Mouse (Mus musculus) layer of hippocampus, adult 2 months (tissue): ENCODE data around the gene Lipc. TPM values are rescaled to one million over a fixed set of nuclear protein-coding genes. Genes with fewer than 3 reads are reported as not detected.

Source experiments
- DNase-seq, 2 experiments: peaks; one replicate each; pipeline ENCODE4 v3.0.0; 2022; ENCODE audit warnings: low spot score in 2 of 2
- H3K27ac ChIP-seq: fragments of 200-600 bp; 2 replicates; pipeline ENCODE4 v1.8.1; 2022
- H3K4me3 ChIP-seq: fragments of 200-600 bp; 2 replicates; pipeline ENCODE4 v1.8.1; 2022; ENCODE audit warnings: mild to moderate bottlenecking
- CTCF ChIP-seq: fragments of 200-600 bp; conservative IDR thresholded peaks from 2 replicates; pipeline ENCODE4 v1.8.1; 2022; ENCODE audit warnings: antibody characterized with exemption, mild to moderate bottlenecking, moderate library complexity
- microRNA-seq, 2 experiments: library from miRNA; unstranded; fragments of <30 nt; microRNA quantifications; one replicate each; pipeline ENCODE4 v1.2.0; 2021
- total RNA-seq, 2 experiments: library from RNA; stranded (reverse); gene quantifications; 2 replicates each; pipeline ENCODE4 v1.2.3; 2021

The Lipc gene
- total RNA-seq, 2 experiments from 2014 or later: 0.20 to 0.39 TPM

GRCm38 (mm10) chr9:70812551-70812950 lies 139.5 kb downstream of the Lipc start:
- H3K4me3 ChIP-seq: no peak overlapping the region
- no peak overlapping the region for H3K27ac ChIP-seq
- no peak for DNase-seq
- TF ChIP-seq CTCF: no peak

- no peak for DNase-seq
- Histone ChIP-seq H3K4me3 (no peak overlapping the region), H3K27ac (no peak overlapping the region)
- TF ChIP-seq CTCF: no peak
These were observed 144.3 kb downstream of the Lipc start for GRCm38 (mm10) chr9:70807714-70808113.

- DNase-seq: no peak
- TF ChIP-seq CTCF: no peak
- Histone ChIP-seq H3K27ac (no peak overlapping the region), H3K4me3 (no peak overlapping the region)
These were observed 146.0 kb downstream of the Lipc start for GRCm38 (mm10) chr9:70806069-70806468.

GRCm38 (mm10) chr9:70802816-70803215 lies 149.2 kb downstream of the Lipc start:
- DNase-seq: no peak
- no peak for TF ChIP-seq CTCF
- H3K27ac ChIP-seq: no peak overlapping the region
- no peak overlapping the region for H3K4me3 ChIP-seq

GRCm38 (mm10) chr9:70801761-70802160 lies 150.3 kb downstream of the Lipc start:
- H3K27ac ChIP-seq: no peak overlapping the region
- no peak for TF ChIP-seq CTCF
- no peak for DNase-seq
- H3K4me3 ChIP-seq: no peak overlapping the region

GRCm38 (mm10) chr9:70800588-70801315 lies 151.3 kb downstream of the Lipc start:
- H3K27ac ChIP-seq: no peak overlapping the region
- TF ChIP-seq CTCF: no peak
- no peak overlapping the region for H3K4me3 ChIP-seq
- no peak for DNase-seq

- DNase-seq: no peak
- Histone ChIP-seq H3K4me3 (no peak overlapping the region), H3K27ac (no peak overlapping the region)
- no peak for TF ChIP-seq CTCF
These were observed 156.6 kb downstream of the Lipc start for GRCm38 (mm10) chr9:70795439-70795757.

GRCm38 (mm10) chr9:70794643-70795438 lies 157.2 kb downstream of the Lipc start:
- Histone ChIP-seq H3K27ac (no peak overlapping the region), H3K4me3 (no peak overlapping the region)
- DNase-seq: no peak
- TF ChIP-seq CTCF: no peak

GRCm38 (mm10) chr9:70790621-70791020 lies 161.4 kb downstream of the Lipc start:
- no peak overlapping the region for H3K27ac ChIP-seq
- H3K4me3 ChIP-seq: no peak overlapping the region
- no peak for TF ChIP-seq CTCF
- DNase-seq: no peak

- TF ChIP-seq CTCF: no peak
- DNase-seq: no peak
- H3K4me3 ChIP-seq: no peak overlapping the region
- H3K27ac ChIP-seq: no peak overlapping the region
These were observed 163.3 kb downstream of the Lipc start for GRCm38 (mm10) chr9:70788705-70789104.

- H3K27ac ChIP-seq: no peak overlapping the region
- no peak overlapping the region for H3K4me3 ChIP-seq
These were observed 169.8 kb downstream of the Lipc start for GRCm38 (mm10) chr9:70782191-70782590.

GRCm38 (mm10) chr9:70775517-70775916 lies 176.5 kb downstream of the Lipc start:
- no peak for DNase-seq
- TF ChIP-seq CTCF: no peak
- no peak overlapping the region for H3K4me3 ChIP-seq
- H3K27ac ChIP-seq: no peak overlapping the region

More at GRCm38 (mm10) chr9:70782191-70782590, 169.8 kb downstream of the Lipc start:
- no peak for TF ChIP-seq CTCF
- DNase-seq: no peak

GRCm38 (mm10) chr9:70760974-70761373 lies 191.1 kb downstream of the Lipc start:
- H3K4me3 ChIP-seq: no peak overlapping the region
- DNase-seq: no peak
- H3K27ac ChIP-seq: no peak overlapping the region
- no peak for TF ChIP-seq CTCF

- no peak for TF ChIP-seq CTCF
- Histone ChIP-seq H3K4me3 (no peak overlapping the region), H3K27ac (no peak overlapping the region)
- no peak for DNase-seq
These were observed 200.4 kb downstream of the Lipc start for GRCm38 (mm10) chr9:70751504-70752222.

Small RNA genes within 50 kb of the gene (microRNA-seq; reads per million reads assigned to microRNA genes)
- gene Gm25149: 0 reads per million in 2 experiments

Other genes starting within 250 kb of the Lipc start
- gene Aqp9, start 216.5 kb upstream of the Lipc start, total RNA-seq: 1 to 10 TPM; 1.5 to 3.5 TPM